Mouse (Mus musculus) myocyte (in vitro differentiated cells): ENCODE measurements at regions not wholly inside any gene's neighbourhood (a gene's known extent, or its start where the extent isn't known, plus 50 kb on each side); places are given as distances from the start of the nearest gene placed in this dataset.

Source experiments
- MYOG ChIP-seq, 3 experiments: IDR thresholded peaks; one replicate each; pipeline ENCODE4 v1.6.1; 2011; ENCODE audit warnings: control low read depth in 2 of 3, low read depth in 2 of 3, mild to moderate bottlenecking in 2 of 3; ENCODE audit not compliant: insufficient read length in 2 of 3, control insufficient read depth in 1 of 3, insufficient read depth in 1 of 3
- POLR2A ChIP-seq: IDR thresholded peaks from one replicate; pipeline ENCODE4 v1.6.1; 2011; ENCODE audit warnings: low read depth, mild to moderate bottlenecking, control low read depth, moderate library complexity; ENCODE audit not compliant: insufficient read length
- POLR2AphosphoS2 ChIP-seq: IDR thresholded peaks from one replicate; pipeline ENCODE4 v1.6.1; 2011; ENCODE audit warnings: low read depth, control low read depth; ENCODE audit not compliant: insufficient read length
- USF1 ChIP-seq: IDR thresholded peaks from one replicate; pipeline ENCODE4 v1.6.1; 2011; ENCODE audit warnings: low read depth, mild to moderate bottlenecking, control low read depth, moderate library complexity

- TF ChIP-seq POLR2A (no peak), MYOG (IDR thresholded peaks at IDR 0.05; ENCODE audit: control insufficient read depth in 1 of 3, insufficient read depth in 1 of 3, insufficient read length in 2 of 3, low read depth in 2 of 3) (no peak), USF1 (no peak), POLR2AphosphoS2 (no peak)
These were observed 406.8 kb downstream of the Gja1 start for GRCm38 (mm10) chr10:56783941-56784340.
